Mouse (Mus musculus): ENCODE results near the gene Ankrd52. TPM values are rescaled to one million over a fixed set of nuclear protein-coding genes. Genes with fewer than 3 reads are reported as not detected.
A peak's percentile ranks its signal among the peaks of the same experiment; 100 is the strongest.

Ankrd52 gene
- polyA plus RNA-seq, 1 experiment from 2014 or later: 14.8 TPM

- Histone ChIP-seq H3K4me2 (replicated peaks) (no peak overlapping the region), H3K9me3 (no peaks in the 10 kb centered on the region), H3K9ac (replicated peaks) (no peak overlapping the region), H3K27me3 (no peaks in the 10 kb centered on the region), H3K4me1 (replicated peaks) (peaks cover 24% of the 10 kb centered on the region), H3K4me3 (replicated peaks) (no peak overlapping the region), H3K27ac (no peak overlapping the region), H3K36me3 (no peaks in the 10 kb centered on the region)
- no peak for ATAC-seq
- WGBS: 79% methylated on average over 5 of the region's 5 CpGs
These were observed 4.8 kb upstream of the Ankrd52 start for GRCm38 (mm10) chr10:128372142-128372541.

GRCm38 (mm10) chr10:128372989-128373748 is 3.7 kb upstream of the Ankrd52 start:
- Histone ChIP-seq H3K27me3 (no peaks in the 10 kb centered on the region), H3K9me3 (no peaks in the 10 kb centered on the region), H3K9ac (replicated peaks) (no peak overlapping the region), H3K27ac (no peak overlapping the region), H3K4me3 (replicated peaks) (no peak overlapping the region), H3K36me3 (0 out of 2 replicates have a peak, but pooled peaks cover under 1% of the 10 kb centered on the region), H3K4me1 (replicated peaks) (peaks cover 18% of the 10 kb centered on the region), H3K4me2 (replicated peaks) (no peak overlapping the region)
- no peak for ATAC-seq
- 84% methylated on average over 6 of the region's 6 CpGs for WGBS

GRCm38 (mm10) chr10:128374393-128374792 is 2.5 kb upstream of the Ankrd52 start:
- WGBS: 76% methylated on average over 6 of the region's 6 CpGs
- H3K4me3 ChIP-seq (replicated peaks): no peak overlapping the region

GRCm38 (mm10) chr10:128376099-128376454 is 838 bp upstream of the Ankrd52 start:
- Histone ChIP-seq H3K36me3 (peaks cover 30% of the 10 kb centered on the region), H3K27me3 (no peaks in the 10 kb centered on the region), H3K4me2 (replicated peaks) (peak overlapping the region; percentile 79), H3K27ac (peak overlapping the region; percentile 97), H3K4me1 (replicated peaks) (peaks cover 27% of the 10 kb centered on the region), H3K4me3 (replicated peaks) (peak overlapping the region; percentile 96), H3K9ac (replicated peaks) (peak overlapping the region; percentile 100), H3K9me3 (no peaks in the 10 kb centered on the region)
- ATAC-seq: no peak
- 42% methylated on average over 4 of the region's 4 CpGs for WGBS

More at GRCm38 (mm10) chr10:128374393-128374792, 2.5 kb upstream of the Ankrd52 start:
- Histone ChIP-seq H3K36me3 (peaks cover 13% of the 10 kb centered on the region), H3K9ac (replicated peaks) (no peak overlapping the region), H3K27ac (no peak overlapping the region), H3K9me3 (no peaks in the 10 kb centered on the region), H3K27me3 (no peaks in the 10 kb centered on the region), H3K4me1 (replicated peaks) (peaks cover 28% of the 10 kb centered on the region), H3K4me2 (replicated peaks) (no peak overlapping the region)
- ATAC-seq: no peak

GRCm38 (mm10) chr10:128377222-128377939 is 466 bp downstream of the Ankrd52 start:
- Histone ChIP-seq H3K27ac (peak overlapping the region; percentile 97), H3K27me3 (no peaks in the 10 kb centered on the region), H3K4me1 (replicated peaks) (peaks cover 27% of the 10 kb centered on the region), H3K4me3 (replicated peaks) (peak overlapping the region; percentile 96), H3K9me3 (no peaks in the 10 kb centered on the region), H3K36me3 (peaks cover 42% of the 10 kb centered on the region), H3K4me2 (replicated peaks) (peak overlapping the region; percentile 79), H3K9ac (replicated peaks) (peak overlapping the region; percentile 100)
- WGBS: 0% methylated on average over 23 of the region's 47 CpGs
- ATAC-seq: peak; percentile 80

GRCm38 (mm10) chr10:128377940-128378448 is 1.1 kb downstream of the Ankrd52 start:
- peak overlapping the region; percentile 79 for H3K4me2 ChIP-seq (replicated peaks)
- H3K9ac ChIP-seq (replicated peaks): peak overlapping the region; percentile 100
- peaks cover 48% of the 10 kb centered on the region for H3K36me3 ChIP-seq
- 55% methylated on average over 14 of the region's 14 CpGs for WGBS
- peaks cover 27% of the 10 kb centered on the region for H3K4me1 ChIP-seq (replicated peaks)
- H3K4me3 ChIP-seq (replicated peaks): peak overlapping the region; percentile 96
- ATAC-seq: no peak
- H3K27ac ChIP-seq: peak overlapping the region; percentile 97
- no peaks in the 10 kb centered on the region for H3K9me3 ChIP-seq
- no peaks in the 10 kb centered on the region for H3K27me3 ChIP-seq

GRCm38 (mm10) chr10:128378462-128378861 is 1.5 kb downstream of the Ankrd52 start:
- Histone ChIP-seq H3K9me3 (no peaks in the 10 kb centered on the region), H3K4me1 (replicated peaks) (peaks cover 27% of the 10 kb centered on the region), H3K36me3 (peaks cover 53% of the 10 kb centered on the region), H3K4me2 (replicated peaks) (peak overlapping the region; percentile 79), H3K9ac (replicated peaks) (peak overlapping the region; percentile 100), H3K27me3 (no peaks in the 10 kb centered on the region), H3K4me3 (replicated peaks) (peak overlapping the region; percentile 96), H3K27ac (peak overlapping the region; percentile 97; the same call in 1 of the 2 replicates)
- no peak for ATAC-seq
- 40% methylated on average over 3 of the region's 3 CpGs for WGBS

- 94% methylated on average over 7 of the region's 7 CpGs for WGBS
- Histone ChIP-seq H3K36me3 (peaks cover 61% of the 10 kb centered on the region), H3K4me3 (replicated peaks) (no peak overlapping the region; the same call in 1 of the 2 replicates), H3K9me3 (no peaks in the 10 kb centered on the region), H3K4me1 (replicated peaks) (peaks cover 27% of the 10 kb centered on the region), H3K27me3 (no peaks in the 10 kb centered on the region), H3K27ac (no peak overlapping the region), H3K9ac (replicated peaks) (peak overlapping the region; percentile 100; the same call in 1 of the 2 replicates), H3K4me2 (replicated peaks) (peak overlapping the region; percentile 15; the same call in 1 of the 2 replicates)
- no peak for ATAC-seq
These were observed 2.3 kb downstream of the Ankrd52 start for GRCm38 (mm10) chr10:128379260-128379659.

GRCm38 (mm10) chr10:128380565-128380964 is 3.6 kb downstream of the Ankrd52 start:
- H3K36me3 ChIP-seq: peaks cover 74% of the 10 kb centered on the region
- H3K4me1 ChIP-seq (replicated peaks): peaks cover 27% of the 10 kb centered on the region
- WGBS: 90% methylated on average over 5 of the region's 5 CpGs
- no peak overlapping the region for H3K27ac ChIP-seq
- H3K9me3 ChIP-seq: no peaks in the 10 kb centered on the region
- ATAC-seq: no peak
- no peak overlapping the region for H3K4me2 ChIP-seq (replicated peaks)
- H3K9ac ChIP-seq (replicated peaks): no peak overlapping the region
- no peaks in the 10 kb centered on the region for H3K27me3 ChIP-seq
- H3K4me3 ChIP-seq (replicated peaks): no peak overlapping the region

- no peak for ATAC-seq
- Histone ChIP-seq H3K36me3 (peaks cover 93% of the 10 kb centered on the region), H3K9me3 (no peaks in the 10 kb centered on the region), H3K27ac (no peak overlapping the region), H3K4me2 (replicated peaks) (no peak overlapping the region), H3K27me3 (no peaks in the 10 kb centered on the region), H3K4me1 (replicated peaks) (peaks cover 20% of the 10 kb centered on the region), H3K4me3 (replicated peaks) (no peak overlapping the region), H3K9ac (replicated peaks) (no peak overlapping the region)
- 86% methylated on average over 8 of the region's 8 CpGs for WGBS
These were observed 5.6 kb downstream of the Ankrd52 start for GRCm38 (mm10) chr10:128382482-128382881.

GRCm38 (mm10) chr10:128385902-128386301 is 9.0 kb downstream of the Ankrd52 start:
- H3K36me3 ChIP-seq: peaks cover 99% of the 10 kb centered on the region
- WGBS: 86% methylated on average over 7 of the region's 7 CpGs
- no peak overlapping the region for H3K4me3 ChIP-seq (replicated peaks)
- no peak overlapping the region for H3K4me2 ChIP-seq (replicated peaks)
- H3K27me3 ChIP-seq: no peaks in the 10 kb centered on the region
- no peak overlapping the region for H3K9ac ChIP-seq (replicated peaks)
- H3K27ac ChIP-seq: no peak overlapping the region
- H3K9me3 ChIP-seq: no peaks in the 10 kb centered on the region
- ATAC-seq: peak; percentile 27; the same call in 1 of the 2 replicates
- no peaks in the 10 kb centered on the region for H3K4me1 ChIP-seq (replicated peaks)

- no peaks in the 10 kb centered on the region for H3K27me3 ChIP-seq
- H3K27ac ChIP-seq: 0 out of 2 replicates have a peak overlapping the region, but pooled peaks have one; percentile 3
- H3K36me3 ChIP-seq: peaks cover 99% of the 10 kb centered on the region
- 92% methylated on average over 14 of the region's 14 CpGs for WGBS
- H3K4me1 ChIP-seq (replicated peaks): no peaks in the 10 kb centered on the region; the same call in 1 of the 2 replicates
- no peak for ATAC-seq
- H3K9me3 ChIP-seq: no peaks in the 10 kb centered on the region
- no peak overlapping the region for H3K4me2 ChIP-seq (replicated peaks)
- no peak overlapping the region for H3K9ac ChIP-seq (replicated peaks)
- H3K4me3 ChIP-seq (replicated peaks): no peak overlapping the region
These were observed 12.0 kb downstream of the Ankrd52 start for GRCm38 (mm10) chr10:128388941-128389340.
